Mouse (Mus musculus) lung, embryonic 15.5 days (tissue): ENCODE data around the gene Pprc1. TPM values are rescaled to one million over a fixed set of nuclear protein-coding genes. Genes with fewer than 3 reads are reported as not detected.

Source experiments
- ATAC-seq: fragments of 200-750 bp; cut with Nextera tagmentation; 2 replicates; pipeline ENCODE4 v1.8.0; 2017; ENCODE audit warnings: moderate number of reproducible peaks, borderline replicate concordance; ENCODE audit not compliant: low FRiP score, low TSS enrichment; ENCODE audit errors: extremely low read depth
- H3K27ac ChIP-seq: fragments of 300-500 bp; sonication (generic); 2 replicates; pipeline ENCODE4 v1.5.1; 2015; ENCODE audit warnings: moderate library complexity, mild to moderate bottlenecking, inconsistent platforms
- H3K27me3 ChIP-seq: fragments of 300-500 bp; sonication (generic); 2 replicates; pipeline ENCODE4 v1.6.1; 2015; ENCODE audit warnings: inconsistent platforms
- H3K36me3 ChIP-seq: fragments of 300-500 bp; sonication (generic); 2 replicates; pipeline ENCODE4 v1.6.1; 2015; ENCODE audit warnings: inconsistent platforms
- H3K4me1 ChIP-seq: fragments of 300-500 bp; sonication (generic); 2 replicates; pipeline ENCODE4 v1.6.1; 2015; ENCODE audit warnings: inconsistent platforms
- H3K4me2 ChIP-seq: fragments of 300-500 bp; sonication (generic); 2 replicates; pipeline ENCODE4 v1.6.1; 2015; ENCODE audit warnings: inconsistent platforms, mild to moderate bottlenecking, moderate library complexity
- H3K4me3 ChIP-seq: fragments of 300-500 bp; sonication (generic); 2 replicates; pipeline ENCODE4 v1.5.1; 2015; ENCODE audit warnings: mild to moderate bottlenecking, inconsistent platforms
- H3K9ac ChIP-seq: fragments of 300-500 bp; sonication (generic); 2 replicates; pipeline ENCODE4 v1.6.1; 2015; ENCODE audit warnings: inconsistent platforms
- H3K9me3 ChIP-seq: fragments of 300-500 bp; sonication (generic); 2 replicates; pipeline ENCODE4 v1.6.1; 2016; ENCODE audit warnings: inconsistent platforms
- WGBS: fragments of 180-500 bp; shearing (Covaris S2); methylation state at CpG from one replicate; pipeline ENCODE4 v1.1.7; 2015; 5-methylcytosine and 5-hydroxymethylcytosine counted together
- polyA plus RNA-seq: library from polyadenylated mRNA; unstranded; fragments of >200 nt; fragmentation: Nextera tagmentation; extraction: Ambion mirVana; gene quantifications from 2 replicates; pipeline ENCODE4 v1.2.1, GENCODE M21; 2015

Gene Pprc1
- polyA plus RNA-seq, 1 experiment from 2014 or later = 28.0 TPM

GRCm38 (mm10) chr19:46016023-46016422 lies 28.7 kb upstream of the Pprc1 start:
- Histone ChIP-seq H3K27ac (no peak overlapping the region), H3K36me3 (no peaks in the 10 kb centered on the region), H3K9ac (no peak overlapping the region), H3K4me2 (no peak overlapping the region), H3K4me3 (no peak overlapping the region), H3K4me1 (no peaks in the 10 kb centered on the region), H3K9me3 (no peaks in the 10 kb centered on the region), H3K27me3 (no peaks in the 10 kb centered on the region)
- no peak for ATAC-seq
- 77% methylated on average over 2 of the region's 2 CpGs for WGBS

- 51% methylated on average over 6 of the region's 6 CpGs for WGBS
- no peak; the same call in 1 of the 2 replicates for ATAC-seq
- H3K4me1 ChIP-seq = 0 out of 2 replicates have a peak, but pooled peaks cover 6% of the 10 kb centered on the region
- peak overlapping the region; percentile 59 for H3K27ac ChIP-seq
- H3K9ac ChIP-seq = no peak overlapping the region
- no peak overlapping the region for H3K4me3 ChIP-seq
- no peaks in the 10 kb centered on the region for H3K9me3 ChIP-seq
- no peak overlapping the region for H3K4me2 ChIP-seq
- peaks cover 6% of the 10 kb centered on the region; the same call in 1 of the 2 replicates for H3K36me3 ChIP-seq
- H3K27me3 ChIP-seq = no peaks in the 10 kb centered on the region
Measured at GRCm38 (mm10) chr19:46024959-46025358, 19.7 kb upstream of the Pprc1 start.

GRCm38 (mm10) chr19:46026567-46026966 lies 18.1 kb upstream of the Pprc1 start:
- Histone ChIP-seq H3K27ac (no peak overlapping the region), H3K9me3 (no peaks in the 10 kb centered on the region), H3K9ac (no peak overlapping the region), H3K36me3 (peaks cover 18% of the 10 kb centered on the region), H3K4me2 (no peak overlapping the region), H3K4me3 (no peak overlapping the region), H3K27me3 (no peaks in the 10 kb centered on the region), H3K4me1 (0 out of 2 replicates have a peak, but pooled peaks cover 6% of the 10 kb centered on the region)
- 35% methylated on average over 8 of the region's 8 CpGs for WGBS
- ATAC-seq = 0 out of 2 replicates have a peak, but pooled peaks have one; percentile 17

GRCm38 (mm10) chr19:46028747-46029320 lies 15.9 kb upstream of the Pprc1 start:
- 72% methylated on average over 11 of the region's 11 CpGs for WGBS
- Histone ChIP-seq H3K9me3 (no peaks in the 10 kb centered on the region), H3K36me3 (peaks cover 41% of the 10 kb centered on the region), H3K4me3 (no peak overlapping the region), H3K9ac (no peak overlapping the region), H3K4me1 (0 out of 2 replicates have a peak, but pooled peaks cover 6% of the 10 kb centered on the region), H3K4me2 (no peak overlapping the region), H3K27me3 (no peaks in the 10 kb centered on the region), H3K27ac (no peak overlapping the region)
- ATAC-seq = no peak

- no peak overlapping the region for H3K27ac ChIP-seq
- H3K9me3 ChIP-seq = no peaks in the 10 kb centered on the region
- peaks cover 49% of the 10 kb centered on the region for H3K36me3 ChIP-seq
- H3K9ac ChIP-seq = no peak overlapping the region
- H3K4me1 ChIP-seq = 0 out of 2 replicates have a peak, but pooled peaks cover 6% of the 10 kb centered on the region
- H3K4me3 ChIP-seq = no peak overlapping the region
- no peak overlapping the region for H3K4me2 ChIP-seq
- WGBS = 85% methylated on average over 1 of the region's 1 CpGs
- H3K27me3 ChIP-seq = no peaks in the 10 kb centered on the region
- ATAC-seq = no peak
Measured at GRCm38 (mm10) chr19:46029652-46030051, 15.0 kb upstream of the Pprc1 start.

- H3K9ac ChIP-seq = no peak overlapping the region
- 0 out of 2 replicates have a peak, but pooled peaks cover 6% of the 10 kb centered on the region for H3K4me1 ChIP-seq
- H3K4me2 ChIP-seq = no peak overlapping the region
- H3K27ac ChIP-seq = no peak overlapping the region
- H3K27me3 ChIP-seq = no peaks in the 10 kb centered on the region
- H3K4me3 ChIP-seq = no peak overlapping the region
- no peak for ATAC-seq
- 92% methylated on average over 10 of the region's 10 CpGs for WGBS
- H3K36me3 ChIP-seq = peaks cover 56% of the 10 kb centered on the region
- H3K9me3 ChIP-seq = no peaks in the 10 kb centered on the region
Measured at GRCm38 (mm10) chr19:46030196-46030983, 14.3 kb upstream of the Pprc1 start.

- H3K4me3 ChIP-seq = no peak overlapping the region
- peaks cover 8% of the 10 kb centered on the region for H3K4me1 ChIP-seq
- peaks cover 71% of the 10 kb centered on the region for H3K36me3 ChIP-seq
- 73% methylated on average over 9 of the region's 9 CpGs for WGBS
- H3K27me3 ChIP-seq = no peaks in the 10 kb centered on the region
- no peak for ATAC-seq
- H3K9ac ChIP-seq = no peak overlapping the region
- no peak overlapping the region for H3K4me2 ChIP-seq
- H3K9me3 ChIP-seq = no peaks in the 10 kb centered on the region
- H3K27ac ChIP-seq = no peak overlapping the region
Measured at GRCm38 (mm10) chr19:46031689-46032432, 12.8 kb upstream of the Pprc1 start.

GRCm38 (mm10) chr19:46032731-46033510 lies 11.8 kb upstream of the Pprc1 start:
- Histone ChIP-seq H3K9ac (no peak overlapping the region), H3K27ac (no peak overlapping the region), H3K4me1 (peaks cover 19% of the 10 kb centered on the region), H3K27me3 (no peaks in the 10 kb centered on the region), H3K36me3 (peaks cover 71% of the 10 kb centered on the region), H3K4me2 (no peak overlapping the region), H3K4me3 (no peak overlapping the region), H3K9me3 (no peaks in the 10 kb centered on the region)
- ATAC-seq = no peak
- 82% methylated on average over 26 of the region's 26 CpGs for WGBS

- WGBS = 91% methylated on average over 6 of the region's 11 CpGs
- Histone ChIP-seq H3K4me1 (peaks cover 20% of the 10 kb centered on the region), H3K27me3 (no peaks in the 10 kb centered on the region), H3K9ac (no peak overlapping the region), H3K36me3 (peaks cover 71% of the 10 kb centered on the region), H3K4me2 (no peak overlapping the region), H3K9me3 (no peaks in the 10 kb centered on the region), H3K27ac (no peak overlapping the region), H3K4me3 (no peak overlapping the region)
- ATAC-seq = no peak
Measured at GRCm38 (mm10) chr19:46033911-46034310, 10.8 kb upstream of the Pprc1 start.

- peaks cover 56% of the 10 kb centered on the region for H3K36me3 ChIP-seq
Measured at GRCm38 (mm10) chr19:46035971-46036370, 8.7 kb upstream of the Pprc1 start.

More at GRCm38 (mm10) chr19:46035971-46036370, 8.7 kb upstream of the Pprc1 start:
- no peak overlapping the region for H3K27ac ChIP-seq
- H3K4me3 ChIP-seq = no peak overlapping the region
- no peaks in the 10 kb centered on the region for H3K9me3 ChIP-seq
- H3K27me3 ChIP-seq = no peaks in the 10 kb centered on the region
- ATAC-seq = no peak
- H3K4me2 ChIP-seq = no peak overlapping the region
- 85% methylated on average over 13 of the region's 13 CpGs for WGBS
- peaks cover 34% of the 10 kb centered on the region for H3K4me1 ChIP-seq
- H3K9ac ChIP-seq = no peak overlapping the region
